Mouse (Mus musculus) central nervous system, embryonic 14 days (tissue): ENCODE measurements around the gene Sox1. TPM values are rescaled to one million over a fixed set of nuclear protein-coding genes. Genes with fewer than 3 reads are reported as not detected.

Source experiments
- polyA plus RNA-seq: library from polyadenylated mRNA; depleted of rRNA; stranded (reverse); fragments of >200 nt; gene quantifications from 2 replicates; pipeline ENCODE4 v1.2.3, GENCODE M21; 2012; rRNA removed

Gene Sox1
- 17.0 and 26.5 TPM in 2 replicates for polyA plus RNA-seq

GRCm38 (mm10) chr8:12395071-12396031 lies at the start of gene Sox1:
Sox1 (plus strand) TSS chr8:12395295.

Other genes with a start within 250 kb of the Sox1 start
- 0.10 and 0.14 TPM in 2 replicates for gene A230072I06Rik, start 116.5 kb upstream of the Sox1 start, polyA plus RNA-seq
- gene Spaca7, start 177.7 kb downstream of the Sox1 start, polyA plus RNA-seq = not detected in 2 replicates